Mouse (Mus musculus): ENCODE results near the gene St7.

GRCm38 (mm10) chr6:17875606-17876005 is 182.9 kb downstream of the St7 start:
- no peak for TF ChIP-seq REST (IDR thresholded peaks at IDR 0.05; ENCODE audit: insufficient read depth, insufficient read length)
- no peak for TF ChIP-seq POLR2A (IDR thresholded peaks at IDR 0.05; ENCODE audit: insufficient read length, low read depth)
- TF ChIP-seq USF1 (IDR thresholded peaks at IDR 0.05; ENCODE audit: low read depth): no peak
- no peak for TF ChIP-seq MYOD1 (IDR thresholded peaks at IDR 0.05; ENCODE audit: control insufficient read depth in 1 of 3, insufficient read length in 2 of 3, low read depth in 2 of 3)
- no peak for TF ChIP-seq MAX (IDR thresholded peaks at IDR 0.05; ENCODE audit: low read depth)
- TF ChIP-seq TCF12 (IDR thresholded peaks at IDR 0.05; ENCODE audit: insufficient read depth, poor library complexity, severe bottlenecking): no peak
- no peak for TF ChIP-seq TCF3 (IDR thresholded peaks at IDR 0.05; ENCODE audit: insufficient read length, low read depth)
- TF ChIP-seq E2F4 (IDR thresholded peaks at IDR 0.05; ENCODE audit: insufficient read depth): no peak
- TF ChIP-seq MYOG (IDR thresholded peaks at IDR 0.05; ENCODE audit: control insufficient read depth in 1 of 3, insufficient read depth in 1 of 3, insufficient read length in 2 of 3, low read depth in 2 of 3): no peak
- no peak for TF ChIP-seq SRF (IDR thresholded peaks at IDR 0.05; ENCODE audit: control insufficient read depth, insufficient read length, low read depth)
- no peak for TF ChIP-seq POLR2AphosphoS2 (IDR thresholded peaks at IDR 0.05; ENCODE audit: insufficient read length, low read depth)
